Mouse (Mus musculus) heart, embryonic 12.5 days (tissue): ENCODE results near the gene Wdr34. TPM values are rescaled to one million over a fixed set of nuclear protein-coding genes. Genes with fewer than 3 reads are reported as not detected.

ENCODE experiments used
- ATAC-seq: fragments of 200-750 bp; cut with Nextera tagmentation; 2 replicates; pipeline ENCODE4 v1.8.0; 2017; ENCODE audit warnings: moderate TSS enrichment, moderate library complexity; ENCODE audit not compliant: insufficient number of reproducible peaks, low FRiP score
- H3K27ac ChIP-seq: fragments of 300-500 bp; sonication (generic); 2 replicates; pipeline ENCODE4 v1.5.1; 2016; ENCODE audit warnings: mild to moderate bottlenecking, moderate library complexity; ENCODE audit not compliant: poor library complexity, severe bottlenecking
- H3K27me3 ChIP-seq: fragments of 300-500 bp; sonication (generic); replicated peaks from 2 replicates; pipeline ENCODE4 v1.6.1; 2016; ENCODE audit warnings: mild to moderate bottlenecking, moderate library complexity
- H3K36me3 ChIP-seq: fragments of 300-500 bp; sonication (generic); 2 replicates; pipeline ENCODE4 v1.6.1; 2016; ENCODE audit warnings: mild to moderate bottlenecking, moderate library complexity
- H3K4me1 ChIP-seq: fragments of 300-500 bp; sonication (generic); replicated peaks from 2 replicates; pipeline ENCODE4 v1.6.1; 2016; ENCODE audit warnings: mild to moderate bottlenecking
- H3K4me2 ChIP-seq: fragments of 300-500 bp; sonication (generic); 2 replicates; pipeline ENCODE4 v1.6.1; 2016; ENCODE audit warnings: mild to moderate bottlenecking, moderate library complexity
- H3K4me3 ChIP-seq: fragments of 300-500 bp; sonication (generic); 2 replicates; pipeline ENCODE4 v1.5.1; 2016; ENCODE audit warnings: mild to moderate bottlenecking
- H3K9ac ChIP-seq: fragments of 300-500 bp; sonication (generic); 2 replicates; pipeline ENCODE4 v1.6.1; 2016; ENCODE audit warnings: mild to moderate bottlenecking, moderate library complexity
- H3K9me3 ChIP-seq: fragments of 300-500 bp; sonication (generic); replicated peaks from 2 replicates; pipeline ENCODE4 v1.6.1; 2016; ENCODE audit warnings: mild to moderate bottlenecking, moderate library complexity
- whole genome bisulfite sequencing: fragments of 180-500 bp; shearing (Covaris S2); methylation state at CpG from one replicate; pipeline ENCODE4 v1.1.7; 2016; 5-methylcytosine and 5-hydroxymethylcytosine counted together
- polyA plus RNA-seq: library from polyadenylated mRNA; unstranded; fragments of >200 nt; fragmentation: Nextera tagmentation; extraction: Ambion mirVana; gene quantifications from 2 replicates; pipeline ENCODE4 v1.2.1, GENCODE M21; 2016

The Wdr34 gene
- 15.8 and 15.9 TPM in 2 replicates for polyA plus RNA-seq

DNA sequence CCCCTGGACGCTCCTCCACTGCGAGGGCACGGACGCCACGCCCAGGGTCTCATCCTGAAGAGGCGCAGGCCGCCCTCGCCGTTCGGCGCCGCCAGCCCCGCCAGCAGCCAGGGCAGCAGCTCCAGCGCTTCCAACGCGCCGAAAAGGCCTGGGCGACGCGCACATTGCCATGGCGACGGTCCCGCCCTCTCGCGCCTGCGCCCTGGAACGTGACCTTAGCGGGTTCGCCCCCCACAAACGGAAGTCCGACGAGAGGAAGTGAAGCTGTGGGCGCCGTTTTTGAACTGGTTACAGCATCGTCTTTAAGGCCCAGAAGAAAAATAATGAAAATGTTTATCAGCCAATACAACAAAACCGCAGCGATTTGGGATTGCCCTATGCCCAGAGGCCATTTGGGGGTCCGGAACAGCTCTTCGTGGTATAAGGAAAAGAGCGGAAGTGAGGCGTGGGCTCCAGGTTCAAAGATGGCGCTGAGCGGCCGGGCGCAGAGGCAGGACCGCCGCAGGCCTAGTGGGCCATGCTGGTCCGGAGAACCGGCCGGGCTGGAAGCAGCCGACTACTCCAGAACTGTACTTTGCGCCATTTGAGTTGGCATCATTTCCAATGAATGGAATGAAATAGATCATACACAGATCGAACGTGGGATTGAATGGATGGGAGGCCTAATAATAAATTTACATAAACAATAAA lies at the start of gene Wdr34:
TSS of gene Wdr34 (minus strand) at position 183 of the 690 bp plus-strand sequence.
- peak; percentile 96 for ATAC-seq
- Histone ChIP-seq H3K4me2 (peak within 1 kb of the TSS; percentile 68), H3K9ac (peak within 1 kb of the TSS; percentile 66), H3K4me3 (peak within 1 kb of the TSS; percentile 59), H3K27ac (peak within 1 kb of the TSS; percentile 74), H3K27me3 (no peaks in the 10 kb centered on the region), H3K4me1 (0 out of 2 replicates have a peak, but pooled peaks cover 4% of the 10 kb centered on the region), H3K36me3 (peaks cover 11% of the 10 kb centered on the region; the same call in 1 of the 2 replicates), H3K9me3 (no peaks in the 10 kb centered on the region)
- WGBS = under 1% methylated on average over 54 of the region's 54 CpGs

DNA sequence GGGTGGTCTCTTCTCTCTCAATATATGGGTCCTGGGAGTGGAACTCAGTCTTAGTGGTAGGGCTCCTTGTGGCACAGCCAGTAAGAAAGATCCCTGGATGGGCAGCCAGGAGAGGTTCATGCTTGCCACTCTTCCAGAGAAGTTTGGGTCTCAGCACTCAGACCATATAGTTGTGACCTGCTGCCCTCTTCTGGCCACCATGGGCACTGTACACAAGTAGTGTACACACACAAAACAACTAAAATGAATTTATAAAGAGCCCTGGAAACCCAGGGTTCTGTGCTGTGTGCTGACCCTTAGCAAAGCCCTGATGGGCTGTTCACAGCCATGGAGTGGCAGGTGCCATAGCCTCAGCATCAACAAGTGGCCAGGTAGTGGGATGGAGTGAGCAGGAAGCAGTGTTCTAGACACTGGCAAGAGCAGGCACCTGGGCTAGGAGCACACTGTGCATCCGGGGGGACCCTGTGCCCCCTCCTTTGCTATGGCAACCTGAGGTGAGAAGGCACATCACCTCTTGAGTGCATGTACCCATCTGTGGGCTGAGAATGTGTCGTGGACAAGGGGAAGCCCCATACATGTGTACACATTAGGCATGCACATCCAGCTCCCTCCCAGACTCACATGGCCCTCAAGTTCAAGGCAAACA lies 47.3 kb upstream of the Wdr34 start:
- peaks cover 43% of the 10 kb centered on the region for H3K36me3 ChIP-seq

DNA sequence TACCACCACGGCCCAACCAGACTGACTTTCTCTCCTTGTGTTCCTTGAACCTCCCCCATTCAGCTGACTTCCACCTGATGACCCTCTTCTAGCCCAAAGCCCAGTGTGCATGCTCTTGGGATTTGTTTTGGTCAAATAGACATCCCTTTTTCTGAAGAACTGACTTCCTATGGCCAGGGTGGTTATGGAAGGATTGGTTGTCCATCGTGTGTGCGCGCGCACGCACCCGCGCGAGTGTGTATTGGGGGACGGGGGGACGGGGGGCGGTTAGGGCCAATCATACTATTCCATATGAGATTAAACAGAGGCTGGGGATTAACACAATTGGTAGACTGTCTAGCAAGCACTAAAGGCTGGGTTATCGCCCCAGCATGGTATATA lies 45.5 kb upstream of the Wdr34 start:
- no peaks in the 10 kb centered on the region for H3K27me3 ChIP-seq
- peak overlapping the region; percentile 75 for H3K4me3 ChIP-seq
- peaks cover 39% of the 10 kb centered on the region for H3K36me3 ChIP-seq
- peak overlapping the region; percentile 23 for H3K27ac ChIP-seq
- peak overlapping the region; percentile 78 for H3K4me2 ChIP-seq
- WGBS = 4% methylated on average over 13 of the region's 13 CpGs
- H3K9me3 ChIP-seq = no peaks in the 10 kb centered on the region
- H3K9ac ChIP-seq = peak overlapping the region; percentile 66
- no peak for ATAC-seq
- peaks cover 20% of the 10 kb centered on the region for H3K4me1 ChIP-seq

More for the DNA sequence above, 47.3 kb upstream of the Wdr34 start:
- H3K4me1 ChIP-seq = peaks cover 20% of the 10 kb centered on the region
- no peaks in the 10 kb centered on the region for H3K27me3 ChIP-seq
- H3K9me3 ChIP-seq = no peaks in the 10 kb centered on the region
- no peak overlapping the region for H3K9ac ChIP-seq
- 85% methylated on average over 2 of the region's 2 CpGs for WGBS
- H3K27ac ChIP-seq = no peak overlapping the region
- H3K4me2 ChIP-seq = no peak overlapping the region
- no peak for ATAC-seq
- H3K4me3 ChIP-seq = no peak overlapping the region

DNA sequence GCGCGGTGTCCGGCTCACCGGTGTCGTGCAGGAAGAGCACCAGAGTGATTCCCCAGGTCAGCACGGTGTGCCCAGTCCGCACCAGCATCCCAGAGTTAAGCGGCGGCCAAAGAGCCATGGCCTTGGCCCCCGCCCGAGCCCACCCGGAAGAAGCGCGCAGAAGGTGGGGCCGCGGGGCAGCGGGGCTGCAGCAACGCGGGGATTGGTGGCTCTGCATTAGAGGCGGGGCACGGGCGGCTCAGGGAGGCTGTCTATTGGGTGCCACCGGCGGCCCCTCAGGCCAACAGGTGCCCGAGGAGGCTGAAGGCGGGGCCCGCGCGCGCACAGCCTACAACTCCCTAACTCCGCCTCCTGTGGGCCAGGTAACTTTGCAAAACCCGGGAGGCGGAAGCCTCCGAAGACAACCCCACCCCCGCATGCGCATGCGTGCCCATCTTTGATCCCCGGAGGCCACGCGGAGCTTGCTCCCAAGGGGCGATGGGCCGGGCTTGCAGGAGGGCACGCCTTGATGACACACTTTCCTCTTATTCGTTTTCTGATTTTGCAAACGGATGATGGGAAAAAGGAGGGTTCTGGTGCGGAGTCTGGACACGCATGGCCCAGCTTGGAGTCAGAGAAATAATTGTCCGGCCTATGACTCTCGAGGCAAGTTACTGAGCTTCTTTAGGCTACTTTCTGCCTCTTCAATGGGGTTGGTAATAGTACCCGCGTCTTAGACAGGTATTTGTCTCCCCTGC lies 45.0 kb upstream of the Wdr34 start, which contains the start of gene Zdhhc12:
TSS of gene Zdhhc12 (minus strand) at position 178 of the 737 bp plus-strand sequence.
- Histone ChIP-seq H3K4me3 (peak within 1 kb of the TSS; percentile 75), H3K36me3 (peaks cover 34% of the 10 kb centered on the region), H3K27me3 (no peaks in the 10 kb centered on the region), H3K9ac (peak within 1 kb of the TSS; percentile 86), H3K4me1 (peaks cover 20% of the 10 kb centered on the region), H3K4me2 (peak within 1 kb of the TSS; percentile 78), H3K27ac (peak within 1 kb of the TSS; percentile 31), H3K9me3 (no peaks in the 10 kb centered on the region)
- WGBS = under 1% methylated on average over 51 of the region's 51 CpGs
- peak; percentile 97 for ATAC-seq

DNA sequence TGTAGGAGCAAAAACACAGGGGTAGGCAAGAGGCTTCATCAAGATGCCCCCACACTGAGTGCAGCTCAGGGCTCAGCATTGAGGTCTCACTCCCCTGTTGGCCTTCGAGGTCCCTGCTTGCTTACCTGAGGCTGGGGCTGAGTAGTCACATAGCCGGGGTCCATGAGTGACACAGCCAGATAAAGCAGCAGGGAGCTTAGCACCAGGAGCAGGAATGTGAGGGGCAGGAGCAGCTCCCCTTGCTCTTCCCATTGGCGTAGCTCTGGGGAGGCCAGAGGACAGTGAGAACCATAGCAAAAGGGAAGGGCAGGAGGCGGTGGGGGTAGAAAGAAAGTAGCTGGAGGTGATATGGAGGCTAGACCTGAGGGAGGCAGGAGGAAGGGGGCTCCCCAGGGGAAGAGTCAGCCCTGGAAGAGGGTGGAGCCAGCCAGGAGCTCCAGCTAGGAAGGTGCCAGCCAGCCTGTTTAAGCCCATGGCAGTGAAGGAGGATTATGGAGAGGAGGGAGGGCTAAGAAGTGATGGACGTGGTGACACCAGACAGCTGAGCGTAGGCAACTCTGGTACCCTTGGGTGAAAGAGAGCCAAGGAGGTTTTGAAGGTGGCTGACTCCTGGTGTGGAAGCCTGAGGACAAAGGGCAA lies 43.7 kb upstream of the Wdr34 start:
- Histone ChIP-seq H3K4me3 (peak overlapping the region; percentile 75), H3K4me1 (peaks cover 20% of the 10 kb centered on the region), H3K27me3 (no peaks in the 10 kb centered on the region), H3K9ac (peak overlapping the region; percentile 86), H3K27ac (no peak overlapping the region), H3K36me3 (peaks cover 28% of the 10 kb centered on the region), H3K9me3 (peaks cover under 1% of the 10 kb centered on the region; the same call in 1 of the 2 replicates), H3K4me2 (peak overlapping the region; percentile 78)
- 30% methylated on average over 6 of the region's 6 CpGs for WGBS
- no peak for ATAC-seq

DNA sequence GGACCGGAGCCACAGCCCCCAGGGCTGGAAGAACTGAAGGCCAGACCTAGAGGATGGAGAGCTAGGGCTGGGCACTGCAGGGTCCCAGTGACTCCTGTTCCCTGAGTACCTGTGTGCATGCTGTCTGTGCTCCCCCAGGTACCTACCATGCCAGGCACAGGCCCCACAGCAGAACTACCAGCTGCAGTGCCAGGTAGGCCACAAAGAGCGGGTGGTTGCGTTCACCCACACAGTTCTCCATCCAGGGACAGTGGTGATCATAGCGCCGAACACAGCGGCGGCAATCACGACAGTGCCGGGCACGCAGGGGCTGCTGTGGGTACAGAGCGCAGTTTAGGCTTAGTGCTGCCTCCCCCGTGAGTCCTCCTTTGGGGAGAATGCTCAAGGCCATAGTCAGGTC lies 42.8 kb upstream of the Wdr34 start:
- no peak for ATAC-seq
- H3K9me3 ChIP-seq = peaks cover 3% of the 10 kb centered on the region; the same call in 1 of the 2 replicates
- peaks cover 20% of the 10 kb centered on the region for H3K4me1 ChIP-seq
- H3K27me3 ChIP-seq = no peaks in the 10 kb centered on the region
- H3K36me3 ChIP-seq = peaks cover 35% of the 10 kb centered on the region
- no peak overlapping the region for H3K27ac ChIP-seq
- no peak overlapping the region for H3K4me3 ChIP-seq
- peak overlapping the region; percentile 16; the same call in 1 of the 2 replicates for H3K9ac ChIP-seq
- WGBS = 95% methylated on average over 12 of the region's 12 CpGs
- H3K4me2 ChIP-seq = no peak overlapping the region

DNA sequence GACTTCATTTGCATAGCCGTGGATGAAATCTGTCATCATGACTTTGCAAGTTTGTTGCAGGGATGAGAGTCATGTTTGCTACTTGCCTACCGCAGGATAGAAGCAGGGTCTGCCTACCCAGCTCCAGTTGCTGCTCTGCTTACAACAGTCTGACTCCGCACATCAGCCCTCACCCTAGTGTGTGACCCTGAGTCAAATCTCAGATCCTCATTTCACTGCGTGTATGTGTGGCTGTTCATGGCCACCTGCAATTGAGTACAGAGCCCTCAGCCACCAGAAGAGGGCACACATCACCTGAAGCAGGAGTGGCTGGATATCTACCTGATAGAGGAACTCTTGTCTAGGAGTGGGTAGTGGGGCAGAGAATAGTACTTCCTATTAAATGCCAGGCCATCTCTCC lies 38.6 kb upstream of the Wdr34 start:
- H3K4me1 ChIP-seq = peaks cover 11% of the 10 kb centered on the region
- no peak overlapping the region for H3K4me3 ChIP-seq
- H3K9ac ChIP-seq = no peak overlapping the region
- no peak for ATAC-seq
- no peak overlapping the region for H3K27ac ChIP-seq
- peaks cover 37% of the 10 kb centered on the region for H3K36me3 ChIP-seq
- H3K9me3 ChIP-seq = peaks cover 3% of the 10 kb centered on the region; the same call in 1 of the 2 replicates
- 85% methylated on average over 4 of the region's 4 CpGs for WGBS
- H3K27me3 ChIP-seq = no peaks in the 10 kb centered on the region
- no peak overlapping the region for H3K4me2 ChIP-seq

DNA sequence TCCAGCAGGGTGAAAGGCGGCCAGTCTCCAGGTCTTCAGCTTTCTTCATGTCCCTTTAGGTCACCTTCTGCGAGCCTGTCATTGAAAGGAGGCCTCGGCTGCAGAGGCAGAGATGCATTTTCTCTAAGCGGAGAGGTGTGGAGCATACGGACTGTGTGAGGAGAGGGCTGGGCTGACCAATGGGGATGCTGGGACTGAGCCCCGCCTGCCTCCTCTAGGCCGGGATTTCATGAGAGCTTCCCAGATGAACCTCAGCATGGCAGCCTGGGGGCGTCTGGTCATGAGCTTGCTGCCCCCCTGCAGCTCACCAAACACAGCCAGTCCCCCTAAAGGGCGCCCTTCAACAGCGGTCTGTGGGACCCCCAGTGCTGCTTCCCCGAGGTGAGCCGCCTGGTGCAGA lies 36.0 kb upstream of the Wdr34 start:
- 16% methylated on average over 12 of the region's 12 CpGs for WGBS
- 0 out of 2 replicates have a peak, but pooled peaks have one; percentile 49 for ATAC-seq

DNA sequence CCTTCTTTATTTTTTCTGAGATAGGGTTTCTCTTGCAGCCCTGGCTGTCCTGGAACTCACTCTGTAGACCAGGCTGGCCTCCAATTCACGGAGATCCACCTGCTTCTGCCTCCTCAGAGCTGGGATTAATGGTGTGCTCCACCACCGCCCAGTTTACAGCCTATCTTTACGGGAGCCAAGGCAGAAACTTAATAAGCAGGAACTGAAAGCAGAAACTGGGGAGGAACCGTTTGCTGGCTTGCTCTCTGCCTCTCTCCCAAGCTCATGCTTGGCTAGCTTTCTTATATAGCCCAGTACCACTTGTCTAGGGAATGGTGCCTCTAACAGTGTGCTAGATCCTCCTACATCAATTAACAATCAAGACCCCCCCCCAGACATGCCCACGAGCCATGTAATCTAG lies 35.4 kb upstream of the Wdr34 start:
- H3K4me2 ChIP-seq = peak overlapping the region; percentile 61
- H3K9ac ChIP-seq = peak overlapping the region; percentile 52; the same call in 1 of the 2 replicates
- 61% methylated on average over 5 of the region's 5 CpGs for WGBS

More for the DNA sequence above, 36.0 kb upstream of the Wdr34 start:
- Histone ChIP-seq H3K27ac (no peak overlapping the region), H3K36me3 (peaks cover 19% of the 10 kb centered on the region), H3K4me2 (peak overlapping the region; percentile 61), H3K27me3 (no peaks in the 10 kb centered on the region), H3K4me1 (peaks cover 17% of the 10 kb centered on the region), H3K9ac (peak overlapping the region; percentile 52), H3K9me3 (peaks cover 3% of the 10 kb centered on the region; the same call in 1 of the 2 replicates), H3K4me3 (peak overlapping the region; percentile 21; the same call in 1 of the 2 replicates)

DNA sequence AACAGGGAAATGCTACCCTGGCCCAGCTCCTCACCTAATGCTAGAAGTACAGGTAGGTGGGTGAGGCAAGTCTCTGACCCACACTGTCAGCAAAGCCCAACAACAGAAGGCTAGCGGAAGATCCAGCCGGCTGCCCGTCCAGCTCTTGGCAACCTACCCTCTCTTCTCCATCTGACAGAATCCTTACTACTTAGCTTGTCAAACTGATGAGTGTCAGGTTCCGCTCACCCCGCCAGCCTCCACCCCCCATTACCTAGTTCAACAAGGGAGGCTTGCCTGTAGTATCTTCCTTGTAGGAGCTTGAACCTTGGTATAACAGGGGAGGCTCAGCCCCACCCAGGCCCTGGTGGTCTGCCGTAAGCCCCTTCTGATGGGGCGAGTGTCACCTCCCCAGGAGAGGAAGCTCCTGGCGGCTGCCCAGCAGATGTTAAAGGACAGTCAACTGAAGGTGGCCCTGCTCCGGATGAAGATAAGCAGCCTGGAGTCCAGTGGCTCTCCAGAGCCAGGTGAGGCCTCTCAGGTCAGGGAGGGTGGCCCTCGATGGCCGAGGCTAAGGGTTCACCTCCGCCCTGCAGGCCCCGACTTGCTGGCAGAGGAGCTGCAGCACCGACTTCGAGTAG lies 31.6 kb upstream of the Wdr34 start:
- Histone ChIP-seq H3K4me2 (peak overlapping the region; percentile 93; the same call in 1 of the 2 replicates), H3K27ac (no peak overlapping the region), H3K4me3 (no peak overlapping the region), H3K27me3 (no peaks in the 10 kb centered on the region), H3K4me1 (peaks cover 35% of the 10 kb centered on the region), H3K9ac (peak overlapping the region; percentile 52; the same call in 1 of the 2 replicates), H3K36me3 (0 out of 2 replicates have a peak, but pooled peaks cover 8% of the 10 kb centered on the region), H3K9me3 (no peaks in the 10 kb centered on the region)
- no peak for ATAC-seq
- WGBS = 78% methylated on average over 15 of the region's 15 CpGs

More for the DNA sequence above, 35.4 kb upstream of the Wdr34 start:
- H3K9me3 ChIP-seq = peaks cover 3% of the 10 kb centered on the region; the same call in 1 of the 2 replicates
- H3K4me1 ChIP-seq = peaks cover 22% of the 10 kb centered on the region
- H3K36me3 ChIP-seq = peaks cover 19% of the 10 kb centered on the region
- H3K27ac ChIP-seq = no peak overlapping the region
- ATAC-seq = no peak
- no peaks in the 10 kb centered on the region for H3K27me3 ChIP-seq
- no peak overlapping the region for H3K4me3 ChIP-seq
